Mouse (Mus musculus) heart, postnatal 14 days (tissue): ENCODE results near the gene Gm9958. TPM values are rescaled to one million over a fixed set of nuclear protein-coding genes. Genes with fewer than 3 reads are reported as not detected.

Source experiments
- DNase-seq, 2 experiments: peaks; one replicate each; pipeline ENCODE4 v3.0.0; 2021 to 2022
- intact Hi-C: fragments of 180-260 bp; cut with DNase I; formaldehyde crosslinking; loops from one replicate; pipeline ENCODE4 v1.15.1; 2025
- long read RNA-seq, 2 experiments: library from polyadenylated mRNA; stranded (forward); transcript quantifications; one replicate each; pipeline ENCODE4 v2.0.0; 2021
- total RNA-seq, 2 experiments: library from RNA; stranded (reverse); gene quantifications; 2 replicates each; pipeline ENCODE4 v1.2.3; 2021

Gene Gm9958
- 1 to 10 TPM in 1 of 2 experiments, under 1 TPM in 1; 1.00 to 1.0 TPM for total RNA-seq
- long read RNA-seq, experiment 1, partial matches to known transcripts = 0 of 3 reads
- long read RNA-seq, experiment 1, other reads (novel, unspliced or antisense) = 0 of 3 reads
- long read RNA-seq, experiment 2, partial matches to known transcripts = 0 of 3 reads
- long read RNA-seq, experiment 2, other reads (novel, unspliced or antisense) = 0 of 3 reads

DNA sequence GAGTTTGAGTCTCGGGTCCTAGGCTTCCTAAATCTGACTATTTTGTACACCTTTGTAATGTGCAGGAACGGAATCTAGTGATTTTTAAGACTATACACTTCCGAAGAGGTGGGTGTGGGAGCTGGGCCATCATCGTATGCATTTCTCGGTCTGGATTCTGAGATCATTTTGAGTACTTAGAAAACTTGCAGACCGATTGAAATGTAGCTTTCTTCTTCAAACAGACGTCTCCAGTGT lies at the start of gene Gm9958:
Gm9958 (plus strand) TSS at position 138 of the 237 bp plus-strand sequence.
- intact Hi-C loops = loop anchor here (5.0 kb wide), 1 partner anchor 165 kb away; no protein-coding TSS in a partner anchor

DNA sequence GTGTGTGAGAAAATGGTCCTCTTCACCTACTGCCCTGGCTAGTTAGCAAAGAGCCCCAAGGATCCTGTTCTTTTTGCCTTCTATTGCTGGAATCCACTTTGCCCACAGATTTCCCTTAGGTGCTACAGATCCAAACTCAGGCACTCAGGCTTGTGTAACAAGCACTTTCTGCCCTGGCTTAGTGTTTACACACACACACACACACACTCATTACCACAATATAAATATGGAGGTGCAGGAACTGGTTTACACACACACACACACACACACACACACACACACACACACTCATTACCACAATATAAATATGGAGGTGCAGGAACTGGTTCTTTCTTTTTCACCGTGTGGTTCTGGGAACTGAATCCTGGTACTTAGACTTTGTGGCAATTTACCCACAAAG lies 35.9 kb upstream of the Gm9958 start:
- intact Hi-C loops = no loop called here
- no peak for DNase-seq

More for the DNA sequence above, at the start of gene Gm9958:
- DNase-seq = no peak

DNA sequence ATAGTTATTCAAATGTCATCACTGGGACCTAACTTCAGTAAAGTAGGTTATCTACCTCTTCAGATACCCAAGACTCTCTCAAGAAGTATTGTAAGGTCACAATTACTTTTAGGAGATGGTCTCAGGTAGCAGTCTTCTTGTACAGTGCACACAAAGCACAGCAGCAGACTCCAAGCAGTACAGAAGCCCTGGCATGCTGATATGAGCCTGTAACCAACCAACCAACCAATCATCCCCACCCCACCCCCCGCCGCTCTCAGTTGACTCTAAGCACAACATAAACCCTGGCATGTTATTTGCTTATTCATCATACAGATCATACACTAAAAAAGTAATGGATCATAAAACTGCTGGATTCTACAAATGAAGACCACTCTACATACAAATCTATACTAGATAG lies 34.5 kb upstream of the Gm9958 start:
- DNase-seq = no peak
- intact Hi-C loops = no loop called here

DNA sequence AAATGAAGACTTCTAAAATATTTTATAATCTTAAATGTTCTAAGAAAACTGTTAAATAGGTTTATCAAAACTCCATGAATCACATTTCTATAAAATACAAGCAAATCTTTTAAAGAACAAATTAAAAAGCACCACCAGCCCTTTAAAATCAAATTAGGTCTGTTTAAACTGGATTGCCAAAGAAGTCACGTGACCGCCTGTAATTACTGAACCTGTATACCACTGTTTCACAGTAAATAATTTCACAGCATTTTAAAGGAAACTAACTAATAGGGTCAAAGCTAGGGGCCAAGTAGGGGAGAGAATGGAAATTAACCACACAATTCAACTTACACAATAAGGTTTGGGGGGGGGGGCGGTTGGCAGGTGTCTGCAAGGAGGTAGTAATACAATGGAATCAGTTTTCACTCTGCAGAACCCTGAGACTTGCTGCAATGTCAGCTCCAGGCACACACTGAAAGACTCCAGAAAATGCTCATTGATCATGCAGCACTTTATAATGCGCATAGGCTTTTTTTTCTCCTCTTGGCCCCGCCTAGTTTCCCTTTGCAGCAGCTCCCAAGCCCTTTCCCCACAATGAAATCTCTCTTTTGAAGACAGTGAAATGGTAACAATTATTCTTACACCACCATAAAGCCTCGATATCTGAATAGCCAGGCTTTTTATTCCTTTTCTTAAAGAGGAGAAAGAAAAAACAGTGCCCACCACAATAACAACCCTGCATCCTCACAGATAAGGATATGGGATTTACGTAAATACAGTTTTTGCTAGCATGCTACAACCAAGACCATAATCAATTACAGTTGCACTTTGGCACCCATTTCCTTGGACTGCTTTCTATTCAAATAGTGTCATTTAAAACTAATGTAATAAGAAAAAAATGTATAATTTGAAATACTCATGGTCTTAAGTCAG lies 28.6 kb upstream of the Gm9958 start:
- no peak for DNase-seq
- intact Hi-C loops = no loop called here

DNA sequence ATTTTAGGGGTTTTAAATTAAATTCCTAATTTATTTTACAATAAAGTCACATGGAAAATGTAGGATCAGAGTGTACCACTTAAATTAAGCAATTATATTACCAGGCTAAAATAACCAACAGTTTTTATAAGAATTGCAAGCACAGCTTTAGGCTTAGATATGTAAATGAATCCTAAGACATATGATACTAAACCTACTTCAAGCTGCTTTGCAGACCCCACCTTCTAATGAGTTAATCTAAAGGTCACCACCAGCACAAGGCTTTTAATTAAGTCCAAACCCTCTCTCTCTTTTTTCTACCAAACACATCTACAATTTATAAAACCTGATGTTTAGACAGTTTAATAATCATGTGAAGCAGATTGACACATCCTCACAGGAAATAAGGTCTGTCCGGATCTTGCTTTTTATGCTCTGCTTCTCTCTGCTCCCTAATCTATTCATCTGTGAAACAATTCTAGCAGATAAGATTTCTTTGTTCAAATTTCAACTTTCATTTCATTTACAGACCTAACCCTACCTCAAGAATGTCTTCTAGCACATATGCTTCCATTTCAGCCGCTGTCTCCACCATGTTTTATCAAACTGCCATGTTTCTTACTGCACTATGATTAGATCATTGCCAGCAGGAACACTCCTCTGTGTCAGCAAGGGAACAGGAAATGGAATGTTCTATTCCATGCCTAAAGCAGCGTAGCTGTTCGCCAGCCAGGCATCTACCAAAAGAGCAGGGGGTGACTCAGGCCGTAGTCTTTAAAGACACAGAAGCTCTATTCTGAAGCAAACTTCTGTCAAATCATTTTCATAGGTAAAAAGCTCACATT lies 27.7 kb upstream of the Gm9958 start:
- intact Hi-C loops = no loop called here
- peak; percentile 61 to 76 for DNase-seq

DNA sequence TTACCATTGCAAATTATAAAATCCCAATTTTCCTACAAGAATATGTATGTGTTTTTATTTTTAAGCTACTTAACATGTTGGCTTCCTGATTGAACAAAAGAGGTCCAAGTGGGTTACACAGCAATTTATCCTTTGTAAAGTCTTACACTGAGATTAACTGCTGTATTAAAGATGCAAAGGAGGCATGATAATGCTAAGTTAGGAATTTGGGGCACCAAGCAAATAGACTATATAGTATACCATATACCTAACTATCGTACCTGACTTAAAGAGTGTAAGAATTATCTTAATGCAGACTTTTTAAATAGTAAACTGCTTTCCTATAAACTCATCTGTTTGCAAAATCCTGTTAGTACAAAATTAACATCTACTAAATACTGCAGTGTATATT lies 27.1 kb upstream of the Gm9958 start:
- no peak for DNase-seq
- intact Hi-C loops = no loop called here

DNA sequence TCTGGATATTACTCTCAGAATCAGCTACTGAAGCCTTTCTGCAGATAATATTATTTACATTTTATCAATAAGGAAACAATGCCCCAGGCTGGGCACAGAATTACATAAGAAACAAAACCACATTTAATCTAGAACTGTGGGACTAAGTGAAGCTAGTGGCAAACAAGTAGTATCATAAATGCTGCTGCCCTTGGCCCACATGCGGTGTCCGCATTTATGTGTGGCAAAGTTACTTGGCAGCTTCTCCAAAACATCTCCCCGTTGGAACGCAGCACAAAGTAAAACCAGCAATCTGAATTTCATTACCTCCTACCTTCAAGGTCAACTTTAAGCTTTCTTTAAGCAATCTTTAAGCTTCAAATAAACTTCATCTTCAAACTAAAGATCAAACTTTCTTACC lies 26.2 kb upstream of the Gm9958 start:
- no peak for DNase-seq
- intact Hi-C loops = no loop called here

DNA sequence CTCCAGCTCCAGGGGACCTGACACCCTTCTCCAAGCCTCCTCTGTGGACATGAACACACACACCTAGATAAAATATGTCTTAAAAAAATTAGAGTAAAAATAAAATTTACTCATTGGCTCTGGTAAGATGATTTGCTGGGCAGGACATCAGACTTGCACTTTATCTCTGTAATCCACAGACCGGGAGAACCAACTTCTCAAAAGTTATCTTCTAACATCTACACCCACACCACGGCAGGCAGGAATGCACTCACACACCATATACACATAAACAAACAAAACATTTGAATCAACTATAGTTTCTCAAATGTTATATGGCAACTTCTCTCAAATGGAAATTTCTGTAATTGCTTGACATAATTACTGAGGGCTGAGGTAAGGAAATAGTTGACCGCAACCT lies 20.1 kb upstream of the Gm9958 start:
- DNase-seq = no peak
- intact Hi-C loops = no loop called here

DNA sequence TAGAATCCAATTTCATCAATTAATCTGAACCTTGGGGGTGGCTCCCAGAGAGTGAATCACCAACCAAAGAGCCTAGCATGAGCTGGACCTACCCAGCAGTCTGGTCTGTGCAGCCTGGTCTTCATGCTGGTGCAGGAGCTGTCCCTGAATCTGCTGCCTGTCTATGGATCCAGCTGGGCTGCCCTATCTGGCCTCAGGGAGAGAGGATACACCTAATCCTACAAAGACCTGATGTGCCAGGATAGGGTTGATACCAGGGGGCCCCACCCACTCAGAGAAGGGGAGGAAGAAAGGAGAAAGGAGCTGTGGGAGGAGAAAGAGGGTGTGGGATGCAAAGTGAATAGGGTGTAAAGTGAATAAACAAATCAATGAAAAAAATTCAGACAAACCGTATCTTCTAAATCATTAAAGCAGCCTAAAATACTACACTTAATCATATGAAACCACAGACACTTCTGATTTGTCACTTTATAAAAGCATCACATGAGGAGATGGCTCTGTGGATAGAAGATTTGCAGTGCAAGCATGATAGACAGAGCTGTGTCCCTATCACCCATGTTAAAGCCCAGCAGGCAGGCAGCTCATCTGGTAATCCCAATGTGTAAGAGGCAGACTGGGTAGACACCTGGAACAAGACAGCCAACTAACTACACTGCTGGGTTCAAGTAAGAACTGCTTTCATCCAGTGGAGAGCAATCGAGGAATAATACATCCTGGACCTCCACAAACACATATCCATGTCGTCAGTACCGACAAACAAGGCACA lies 13.3 kb upstream of the Gm9958 start:
- intact Hi-C loops = no loop called here
- no peak for DNase-seq

DNA sequence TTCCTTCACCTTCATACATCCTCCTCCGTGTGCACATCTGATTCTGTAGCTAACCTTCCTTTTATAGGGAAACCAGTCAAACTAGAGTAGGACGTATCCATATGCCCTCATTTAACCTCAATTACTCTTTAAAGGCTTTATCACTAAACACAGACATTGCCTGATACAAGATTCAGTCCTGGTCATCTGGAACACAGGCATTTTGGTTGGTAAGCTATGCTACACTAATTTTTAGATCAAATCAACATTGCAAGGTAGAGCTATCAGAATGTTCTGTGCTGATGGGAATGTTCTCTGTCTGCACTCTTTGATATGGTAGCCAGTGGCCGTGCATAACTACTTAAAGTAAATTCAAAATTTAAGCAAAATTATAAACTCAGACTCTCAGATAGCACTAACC lies 11.2 kb upstream of the Gm9958 start:
- intact Hi-C loops = no loop called here
- DNase-seq = no peak

DNA sequence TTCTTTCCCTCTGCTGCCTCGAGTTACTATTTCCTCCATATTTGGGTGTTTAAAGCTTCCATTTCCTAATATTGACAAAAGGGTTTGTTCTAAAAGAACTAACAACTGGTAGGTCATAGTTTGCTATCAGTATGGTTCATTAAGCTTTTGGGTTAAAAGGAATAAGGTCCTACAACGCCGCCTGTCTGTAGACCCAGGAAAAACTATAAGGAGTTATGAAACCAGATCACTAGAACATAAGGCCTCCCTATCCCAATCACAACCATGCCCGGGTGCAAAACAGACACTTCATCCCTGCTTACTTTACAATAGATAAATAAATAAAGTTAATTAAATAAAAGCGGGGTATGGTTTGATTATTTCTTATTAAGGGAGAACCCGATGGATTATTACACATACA lies 2.5 kb upstream of the Gm9958 start:
- intact Hi-C loops = loop anchor here (5.0 kb wide), 1 partner anchor 77 kb away; no protein-coding TSS in a partner anchor
- peak; percentile 71 to 82 for DNase-seq

DNA sequence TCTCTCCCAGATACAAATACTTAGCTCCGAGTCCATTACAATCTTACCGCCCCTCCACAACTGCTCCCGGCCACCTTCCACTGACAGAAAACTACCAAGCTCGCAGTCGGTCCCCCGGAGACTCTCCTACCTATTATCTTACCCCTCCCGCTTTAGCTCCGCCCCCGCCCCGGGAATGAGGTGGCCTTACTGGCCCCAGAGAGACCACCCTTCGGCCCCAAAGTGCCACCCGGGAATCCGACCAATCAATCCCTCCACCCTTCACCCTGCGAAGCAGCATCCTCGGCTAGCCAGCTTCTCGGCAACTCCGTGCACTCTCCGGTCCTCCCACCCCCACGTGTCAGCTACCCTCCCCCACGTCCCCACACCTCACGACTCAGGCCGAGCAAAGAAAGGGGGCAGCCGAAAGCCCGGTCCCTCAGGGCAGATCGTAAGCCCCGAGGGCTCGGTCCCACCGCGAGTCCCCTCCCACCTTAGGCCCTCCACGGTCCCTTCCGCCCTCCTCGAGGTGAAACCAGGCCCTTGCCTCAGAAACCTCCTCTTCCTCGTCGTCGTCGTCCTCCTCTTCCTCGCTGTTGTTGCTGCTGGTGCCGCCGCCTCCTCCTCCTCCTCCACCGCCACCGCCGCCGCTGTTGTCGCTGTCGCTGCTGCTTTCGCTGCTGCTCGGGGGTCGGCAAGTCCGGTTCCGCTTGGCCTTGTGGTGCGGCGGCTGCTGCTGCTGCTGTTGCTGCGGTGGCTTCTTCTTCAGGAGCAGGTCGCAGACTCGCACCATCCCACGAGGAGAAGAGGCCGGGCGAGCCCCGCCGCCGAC lies 1.7 kb upstream of the Gm9958 start:
- peak in 1 of 2 experiments; percentile 49 for DNase-seq
- intact Hi-C loops = loop anchor here (5.0 kb wide), 1 partner anchor 163 kb away; no protein-coding TSS in a partner anchor

DNA sequence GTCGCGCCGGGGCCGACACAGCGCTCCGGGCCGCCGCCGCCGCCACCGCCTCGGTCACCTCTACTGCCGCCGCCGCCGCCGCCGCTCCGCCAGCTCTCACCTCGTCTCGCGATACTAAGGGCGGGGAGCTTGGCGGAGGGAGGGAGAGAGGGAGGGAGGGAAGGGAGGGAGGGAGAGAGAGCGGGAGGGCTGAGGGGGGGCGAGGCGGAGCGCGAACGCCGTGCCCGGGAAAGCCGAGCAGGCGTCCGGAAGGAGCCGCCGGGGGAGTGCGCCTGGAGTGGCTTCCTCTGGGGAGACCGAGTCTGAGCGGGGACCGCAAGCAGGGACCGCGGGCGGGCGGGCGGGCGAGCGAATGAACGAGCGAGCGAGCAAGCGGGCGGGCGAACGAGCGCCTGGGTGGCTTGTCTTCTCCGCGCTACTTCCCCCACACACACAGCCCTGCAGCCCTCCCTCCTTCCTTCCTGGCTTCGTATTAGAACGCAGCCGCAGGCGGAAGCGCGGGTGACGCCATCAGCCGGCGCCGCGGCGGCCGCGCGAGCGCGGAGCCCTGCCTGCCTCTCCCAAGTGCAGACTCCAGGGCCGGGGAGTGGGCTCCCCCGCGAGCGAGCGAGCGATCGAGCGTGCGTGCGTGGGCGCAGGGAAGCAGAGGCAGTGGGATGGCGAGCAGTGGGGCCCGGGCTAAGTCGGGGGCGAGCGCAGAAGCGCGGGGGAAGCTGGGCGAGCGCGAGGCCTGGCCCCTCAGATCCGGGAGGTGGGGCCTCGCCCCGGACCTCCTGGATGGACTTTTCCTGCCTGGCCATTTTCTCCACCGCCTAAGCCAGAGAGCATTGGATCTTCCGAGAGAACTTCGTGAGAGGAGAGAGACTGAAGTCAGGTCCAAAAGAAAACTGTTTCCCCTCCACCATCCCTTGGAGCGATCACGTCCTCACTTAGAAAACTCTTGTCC lies 610 bp upstream of the Gm9958 start, which contains the start of gene Ankrd17:
Ankrd17 (minus strand) TSS at position 457 of the 946 bp plus-strand sequence.
- peak; percentile 91 for DNase-seq
- intact Hi-C loops = loop anchor here (1.0 to 5.0 kb wide), 2 partner anchors 142 to 164 kb away; partner anchors contain the start of gene Cox18

DNA sequence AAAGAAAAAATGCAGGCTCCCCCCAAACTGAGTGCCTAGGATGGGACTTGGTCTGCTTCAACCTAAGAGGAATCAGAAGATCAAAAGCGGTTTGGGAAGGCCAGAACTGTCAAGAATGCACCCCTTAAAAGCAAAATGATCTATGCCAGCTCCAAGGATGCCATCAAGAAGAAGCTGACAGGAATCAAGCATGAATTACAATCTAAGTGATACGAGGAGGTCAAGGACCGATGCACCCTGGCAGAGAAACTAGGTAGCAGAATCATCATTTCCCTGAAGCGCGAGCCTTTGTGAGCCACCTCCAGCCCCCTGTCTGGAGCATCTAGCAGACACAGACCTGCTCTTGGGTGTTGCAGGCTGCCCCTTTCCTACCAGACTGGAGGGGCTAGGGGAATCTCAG lies 3.4 kb downstream of the Gm9958 start:
- intact Hi-C loops = no loop called here
- DNase-seq = no peak

DNA sequence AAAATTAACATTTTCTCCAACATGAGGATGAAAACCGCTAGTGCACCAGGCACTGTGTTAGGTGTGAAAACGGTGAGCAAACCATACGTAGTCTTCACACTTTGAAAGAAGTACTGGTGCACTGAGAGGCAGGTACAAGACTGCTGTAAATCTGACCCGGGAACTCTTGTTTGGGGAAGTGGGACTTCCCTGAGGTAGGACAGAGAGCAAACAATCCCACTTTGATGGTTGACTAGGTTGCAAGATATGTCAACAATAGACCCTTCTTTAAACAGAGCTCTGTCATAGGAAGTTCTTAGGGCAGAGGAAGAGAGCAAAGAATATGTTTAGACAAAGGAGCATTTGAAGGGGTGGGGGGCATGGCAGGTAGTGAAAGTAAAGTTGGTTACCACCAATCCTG lies 6.7 kb downstream of the Gm9958 start:
- DNase-seq = no peak
- intact Hi-C loops = no loop called here

DNA sequence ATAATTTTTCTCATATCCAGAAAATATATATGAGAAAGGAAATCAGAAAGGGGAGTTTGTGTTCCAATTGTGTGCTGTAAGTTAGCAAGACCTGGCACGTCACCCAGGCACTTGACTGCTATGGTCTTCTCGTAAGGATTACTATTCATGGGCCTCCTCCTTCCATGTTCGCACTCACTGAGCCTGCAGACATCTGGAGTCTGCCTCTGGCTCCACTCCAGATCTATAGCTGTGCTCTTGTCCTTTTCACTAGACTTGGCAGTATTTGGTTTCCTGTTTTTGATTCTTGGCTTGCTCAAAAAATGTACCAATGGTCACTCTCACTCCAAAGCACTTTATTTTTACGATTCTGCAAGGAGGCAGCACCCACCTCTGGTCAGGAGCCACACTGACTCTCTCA lies 14.5 kb downstream of the Gm9958 start:
- DNase-seq = peak in 1 of 2 experiments; percentile 3
- intact Hi-C loops = no loop called here

DNA sequence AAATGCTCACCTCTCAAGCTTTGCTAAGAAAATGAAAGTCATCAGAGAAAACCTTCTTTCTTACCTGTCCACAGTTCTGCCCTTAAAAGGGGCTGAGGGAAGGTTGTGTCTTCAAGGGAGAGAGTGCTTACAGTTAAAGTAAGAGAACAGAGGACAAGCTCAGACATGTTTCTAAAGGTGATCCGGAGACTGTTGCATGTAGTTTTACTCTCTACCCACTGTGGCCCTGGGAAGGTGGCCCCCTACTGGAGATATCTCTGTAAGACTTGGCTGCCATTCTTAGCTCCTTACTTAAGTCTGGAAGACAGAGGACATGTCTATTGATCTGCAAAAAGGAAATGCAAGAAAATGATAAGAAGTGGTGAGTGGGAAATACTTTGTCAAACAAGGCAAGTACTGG lies 16.1 kb downstream of the Gm9958 start:
- no peak for DNase-seq
- intact Hi-C loops = no loop called here

DNA sequence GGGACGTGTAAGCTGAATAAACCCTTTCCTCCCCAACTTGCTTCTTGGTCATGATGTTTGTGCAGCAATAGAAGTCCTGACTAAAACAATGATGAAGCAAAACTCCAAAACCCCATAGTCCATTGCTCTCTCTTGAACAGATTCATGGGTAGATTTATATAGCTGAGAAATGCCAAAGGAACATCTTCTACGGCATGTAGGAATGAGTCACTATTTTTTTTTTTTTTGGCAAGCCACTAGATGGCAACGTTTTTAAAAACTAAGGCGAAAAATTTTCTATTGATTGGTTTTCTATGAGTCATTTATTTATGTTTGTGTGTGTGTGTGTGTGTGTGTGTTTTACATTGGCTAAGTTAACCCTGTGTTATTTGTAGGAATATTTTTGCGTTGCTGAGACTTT lies 26.8 kb downstream of the Gm9958 start:
- intact Hi-C loops = no loop called here
- no peak for DNase-seq
